Mouse (Mus musculus) kidney, postnatal 14 days (tissue): ENCODE results near the gene 2010111I01Rik.

Experiments
- DNase-seq: peaks from one replicate; pipeline ENCODE4 v3.0.0; 2022; ENCODE audit warnings: mixed read lengths

Gene 2010111I01Rik

GRCm38 (mm10) chr13:63115187-63115784 lies 150.6 kb downstream of the 2010111I01Rik start:
- no peak for DNase-seq

DNA sequence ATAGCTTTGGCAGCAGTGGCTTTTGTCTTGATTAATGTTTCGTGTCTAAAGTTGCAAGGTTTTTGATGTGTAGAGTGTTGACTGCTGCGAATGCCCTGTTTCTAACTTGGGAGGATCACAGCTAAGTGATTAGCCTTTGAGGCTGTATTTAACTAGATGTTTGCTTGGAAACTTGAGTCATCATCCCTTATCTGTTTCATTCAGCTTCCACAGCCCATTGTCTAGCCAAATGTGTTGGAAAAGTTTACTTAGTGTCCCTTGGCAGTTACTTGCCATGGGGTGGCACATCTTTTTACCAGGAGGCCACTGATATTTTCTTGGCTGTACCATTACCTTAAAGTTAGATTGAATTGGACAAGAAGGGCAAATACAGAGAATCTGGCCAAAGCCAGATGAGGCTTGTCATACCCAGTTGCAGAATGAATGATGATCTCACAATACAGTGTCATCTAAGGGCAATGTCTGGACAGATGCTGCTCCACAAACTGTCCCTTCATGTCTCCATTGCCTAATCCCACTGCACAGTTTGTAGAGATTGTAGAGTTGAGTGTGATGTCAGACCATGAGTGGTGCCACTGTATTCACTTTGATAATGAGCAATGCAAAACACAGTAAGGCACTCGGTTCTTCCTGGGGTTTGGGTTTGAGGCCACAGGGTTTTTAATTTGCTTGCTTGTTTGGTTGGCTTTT lies 152.9 kb downstream of the 2010111I01Rik start:
- DNase-seq: no peak

DNA sequence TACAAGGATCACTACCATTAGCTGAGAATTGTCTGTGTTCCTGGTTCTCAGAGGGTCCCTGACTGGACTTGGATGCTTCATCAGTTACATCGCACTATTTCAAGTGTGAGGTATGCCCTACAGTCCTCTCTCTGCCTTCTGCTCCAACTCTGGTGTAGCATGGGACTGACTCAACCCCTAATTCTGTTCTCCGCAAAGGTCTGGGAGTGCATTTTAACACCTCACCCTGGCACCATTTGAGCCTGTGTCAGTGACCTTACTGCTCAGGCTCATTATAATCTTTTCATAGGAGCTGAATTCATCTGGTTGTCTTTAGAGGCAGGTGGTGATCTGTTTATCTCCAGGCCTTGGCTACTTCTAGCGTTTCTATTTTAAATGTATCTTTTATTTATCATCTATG lies 154.0 kb downstream of the 2010111I01Rik start:
- DNase-seq: no peak

DNA sequence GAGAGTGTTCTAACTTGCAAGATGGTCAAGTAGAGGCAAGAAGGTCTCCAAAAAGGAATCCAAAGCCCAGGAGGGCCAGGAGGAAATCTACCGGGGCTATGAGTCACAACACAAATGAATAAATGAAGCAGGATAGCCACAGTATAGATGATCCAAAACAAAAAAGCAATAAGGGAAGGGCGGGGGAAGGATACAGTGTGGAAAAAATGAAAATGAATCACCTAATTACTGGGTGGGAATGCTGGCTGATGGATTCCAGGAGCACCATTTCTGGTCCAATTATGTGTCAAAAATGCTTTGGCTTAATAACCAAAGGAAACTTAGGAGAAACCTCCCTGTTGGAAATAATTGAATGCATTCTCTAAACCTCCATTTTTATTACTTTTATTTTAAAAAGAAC lies 155.6 kb downstream of the 2010111I01Rik start:
- DNase-seq: no peak

DNA sequence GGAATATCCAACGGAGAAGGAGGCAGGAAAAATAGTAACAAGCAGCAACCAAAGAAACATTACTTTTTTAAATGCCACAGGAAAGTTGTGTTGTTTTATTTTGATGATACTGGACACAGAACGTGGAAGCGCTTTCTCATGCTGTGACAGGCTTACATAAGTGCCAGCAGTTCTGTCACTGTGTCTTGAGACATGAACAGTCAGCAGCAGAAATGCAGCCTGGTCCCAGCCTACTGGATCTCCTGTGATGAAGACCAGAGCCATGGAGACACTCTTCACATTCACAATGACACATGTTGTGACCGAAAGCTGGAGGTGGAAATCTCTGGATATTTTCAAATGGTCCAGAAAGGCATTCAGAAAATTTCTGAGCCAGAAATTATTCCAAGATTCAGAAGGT lies 157.1 kb downstream of the 2010111I01Rik start:
- DNase-seq: no peak

GRCm38 (mm10) chr13:63126206-63126605 lies 161.5 kb downstream of the 2010111I01Rik start:
- no peak for DNase-seq

GRCm38 (mm10) chr13:63127516-63127915 lies 162.8 kb downstream of the 2010111I01Rik start:
- DNase-seq: no peak

DNA sequence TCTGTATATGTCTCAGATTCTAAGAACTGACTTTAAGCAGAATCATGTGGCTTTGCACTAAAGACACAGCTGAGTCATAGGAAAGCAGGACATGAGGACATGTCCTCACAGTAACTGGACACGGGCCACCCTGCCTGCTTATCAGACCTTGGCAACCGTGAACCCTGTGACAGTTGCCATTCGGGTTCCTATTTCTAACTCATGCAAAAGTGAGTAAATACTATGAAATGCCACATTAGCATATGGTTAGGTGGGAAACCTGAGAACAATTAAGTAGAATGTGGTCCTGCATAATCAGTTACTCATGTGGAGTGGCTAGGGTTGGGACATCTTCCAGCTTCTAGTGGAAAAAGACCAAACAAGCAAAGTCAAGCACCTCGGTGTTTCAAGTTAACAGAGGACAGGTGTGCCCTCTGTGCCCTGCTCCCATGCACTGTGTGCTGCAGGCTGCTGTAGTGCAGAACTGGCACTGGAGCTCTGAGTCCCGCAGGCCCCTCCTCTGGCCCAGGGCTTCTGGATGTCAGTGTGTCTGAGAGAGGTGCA lies 170.3 kb downstream of the 2010111I01Rik start:
- peak; percentile 34 for DNase-seq

DNA sequence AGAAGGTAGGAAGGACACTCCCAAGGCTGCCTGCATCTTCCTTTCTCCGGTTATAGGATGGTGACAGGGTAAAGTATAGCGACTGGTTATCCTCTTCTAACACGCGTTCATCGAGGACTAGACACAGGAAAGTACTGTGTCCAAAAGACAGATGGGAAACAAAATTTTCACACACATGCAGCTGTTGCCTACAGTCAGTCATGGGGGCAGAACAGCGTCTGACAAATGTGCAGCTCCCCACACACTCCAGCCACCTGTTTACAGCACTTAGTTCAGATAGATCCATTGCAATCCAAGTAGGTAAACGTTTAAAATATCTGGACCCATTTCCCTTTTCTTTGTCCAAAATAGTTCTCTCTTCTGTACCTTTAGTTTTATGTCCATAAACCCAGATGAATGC lies 171.3 kb downstream of the 2010111I01Rik start:
- DNase-seq: no peak

DNA sequence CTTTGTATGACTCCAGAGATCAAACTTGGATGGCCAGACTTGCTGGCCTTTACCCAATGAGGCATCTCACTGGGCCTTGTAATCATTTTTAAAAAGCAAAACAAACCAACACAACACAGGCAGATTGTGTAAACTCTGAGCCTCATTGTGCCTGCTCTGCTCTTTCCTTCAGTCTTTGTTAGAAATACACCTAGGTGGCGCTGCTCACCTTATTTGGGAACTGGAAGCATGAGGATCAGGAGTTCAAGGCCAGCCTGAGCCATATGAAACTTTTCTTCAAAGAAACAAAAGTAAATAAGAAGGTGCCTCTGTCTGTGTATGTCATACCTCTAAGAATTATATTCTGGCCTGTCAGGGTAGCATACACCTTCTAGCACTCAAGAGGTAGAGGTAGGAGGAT lies 172.1 kb downstream of the 2010111I01Rik start:
- no peak for DNase-seq

GRCm38 (mm10) chr13:63138376-63139048 lies 173.8 kb downstream of the 2010111I01Rik start:
- DNase-seq: no peak

DNA sequence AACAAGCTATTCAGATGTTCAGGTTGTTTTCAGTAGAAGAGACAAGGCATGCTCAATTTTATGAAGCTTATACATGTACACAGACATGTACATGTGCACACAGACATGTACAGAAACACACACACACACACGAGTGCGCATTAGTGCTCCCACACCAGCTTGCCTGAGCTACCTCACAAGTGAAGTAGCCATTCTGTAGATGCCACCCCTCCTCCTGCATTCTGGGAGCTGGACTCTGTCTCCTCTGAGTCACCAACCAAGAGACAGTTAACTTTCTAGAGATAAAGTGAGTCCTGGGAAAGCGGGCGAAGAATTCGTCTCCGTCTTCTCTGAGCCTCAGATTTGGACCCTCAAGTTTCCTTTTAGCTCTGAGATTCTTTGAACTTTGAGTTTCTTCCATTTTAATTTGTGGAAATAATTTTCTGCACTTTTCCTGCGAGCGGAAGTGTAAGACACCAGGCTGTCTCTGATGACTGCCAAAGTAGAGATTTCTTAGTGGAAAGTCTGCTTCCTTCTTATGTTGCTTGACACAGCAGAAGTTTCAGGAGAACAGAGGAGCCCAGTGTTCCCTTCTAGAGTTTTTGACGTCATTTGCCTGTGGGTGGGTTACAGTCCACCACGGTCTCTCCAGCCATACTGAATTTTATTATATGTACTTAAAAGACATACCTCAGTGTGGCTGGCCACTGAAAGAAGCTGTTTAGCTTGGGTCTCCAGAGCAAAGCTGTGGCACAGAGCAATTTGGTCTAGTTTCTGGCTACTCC lies 175.0 kb downstream of the 2010111I01Rik start:
- peak; percentile 49 for DNase-seq

DNA sequence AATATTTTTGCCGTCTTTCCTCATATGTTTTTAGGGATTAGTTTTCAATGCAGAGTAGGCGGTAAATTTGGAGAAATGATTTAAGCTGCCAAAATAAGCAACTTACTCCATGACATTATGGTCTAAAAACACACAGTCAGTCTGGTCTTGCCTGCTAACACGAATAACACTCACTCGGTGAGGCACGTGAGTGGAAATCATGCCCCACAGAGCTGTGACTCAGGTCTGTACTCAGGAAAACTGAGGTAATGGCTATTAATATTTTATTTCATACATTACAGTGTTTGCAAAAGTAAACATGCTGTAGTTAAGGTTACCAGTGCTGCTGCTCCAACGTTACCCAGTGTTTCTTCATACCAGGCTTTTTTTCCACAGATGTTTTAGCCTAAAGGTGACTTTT lies 176.1 kb downstream of the 2010111I01Rik start:
- no peak for DNase-seq

DNA sequence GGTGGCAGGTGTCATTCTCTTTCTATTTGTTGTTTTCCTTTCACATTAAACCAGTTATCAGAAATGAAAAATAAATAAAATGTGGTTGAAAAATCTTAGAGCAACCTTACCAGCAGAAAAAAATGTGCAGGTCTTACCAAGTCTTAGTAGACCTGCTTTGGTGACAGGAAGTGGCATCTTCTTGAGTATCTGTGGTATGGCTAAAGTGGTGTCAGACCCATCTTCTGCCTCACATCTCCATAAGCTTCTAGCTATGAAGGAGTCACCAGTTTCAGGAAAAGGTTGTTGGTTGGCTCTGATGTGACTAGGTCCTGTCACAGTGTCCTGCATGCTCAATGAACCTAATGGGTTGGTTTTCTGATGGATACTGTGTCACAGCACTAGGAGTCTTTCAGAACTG lies 176.6 kb downstream of the 2010111I01Rik start:
- DNase-seq: no peak

GRCm38 (mm10) chr13:63146604-63147188 lies 182.0 kb downstream of the 2010111I01Rik start:
- no peak for DNase-seq

- DNase-seq: peak; percentile 51
These were observed 183.5 kb downstream of the 2010111I01Rik start for GRCm38 (mm10) chr13:63148157-63148556.

- no peak for DNase-seq
These were observed 185.9 kb downstream of the 2010111I01Rik start for GRCm38 (mm10) chr13:63150470-63151020.

DNA sequence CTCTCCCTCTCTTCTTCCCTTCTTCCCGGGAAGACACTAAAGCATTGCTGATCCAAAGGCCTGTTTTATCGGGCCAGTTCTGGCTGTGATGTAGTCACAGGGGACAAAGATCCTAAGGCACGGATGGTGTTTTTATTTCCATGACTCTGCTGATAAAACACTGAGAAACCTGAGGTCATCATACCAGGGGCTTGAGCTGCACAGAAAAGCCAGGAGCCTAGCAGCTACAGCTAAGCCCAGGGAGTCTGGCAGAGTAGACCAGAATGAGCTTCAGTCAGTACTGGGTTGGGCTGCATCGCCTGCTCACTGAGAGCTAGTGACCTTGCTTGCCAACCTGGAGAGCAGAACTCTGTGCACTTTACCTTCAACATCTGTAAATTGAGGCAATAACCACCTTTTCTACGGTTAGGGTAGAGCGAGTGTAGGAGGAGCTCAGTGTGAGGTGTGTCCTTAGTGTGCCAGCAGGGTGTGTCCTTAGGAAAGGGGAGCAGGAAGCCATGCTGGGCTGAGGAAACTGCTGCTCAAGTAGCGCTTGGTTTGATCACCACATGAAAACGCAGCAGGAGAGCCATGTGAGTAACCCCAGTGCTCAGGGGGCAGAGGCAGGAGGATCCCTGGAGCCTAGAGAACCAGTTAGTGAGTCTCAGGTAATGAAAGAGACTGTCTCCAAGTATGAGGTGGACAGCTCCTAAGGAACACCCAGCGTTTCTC lies 186.5 kb downstream of the 2010111I01Rik start:
- no peak for DNase-seq

- no peak for DNase-seq
These were observed 187.8 kb downstream of the 2010111I01Rik start for GRCm38 (mm10) chr13:63152498-63152897.

- peak; percentile 72 for DNase-seq
These were observed 188.7 kb downstream of the 2010111I01Rik start for GRCm38 (mm10) chr13:63153397-63153796.

- DNase-seq: peak; percentile 63
These were observed 190.3 kb downstream of the 2010111I01Rik start for GRCm38 (mm10) chr13:63154851-63155571.
